Mouse (Mus musculus) liver, postnatal 0 days (tissue): ENCODE data around the gene H2-Q7.
"Not testable (repeated sequence)": the region's sequence is repeated elsewhere in the genome, so short reads cannot be mapped to it uniquely, and the experiment has no call there.

Source experiments
- CTCF ChIP-seq: sonication (generic); IDR thresholded peaks from 2 replicates; pipeline ENCODE4 v1.5.1; 2016; ENCODE audit warnings: antibody characterized with exemption, low read depth
- EP300 ChIP-seq: IDR thresholded peaks from 2 replicates; pipeline ENCODE4 v1.6.1; 2016; ENCODE audit warnings: antibody characterized with exemption, low read depth, mild to moderate bottlenecking

DNA sequence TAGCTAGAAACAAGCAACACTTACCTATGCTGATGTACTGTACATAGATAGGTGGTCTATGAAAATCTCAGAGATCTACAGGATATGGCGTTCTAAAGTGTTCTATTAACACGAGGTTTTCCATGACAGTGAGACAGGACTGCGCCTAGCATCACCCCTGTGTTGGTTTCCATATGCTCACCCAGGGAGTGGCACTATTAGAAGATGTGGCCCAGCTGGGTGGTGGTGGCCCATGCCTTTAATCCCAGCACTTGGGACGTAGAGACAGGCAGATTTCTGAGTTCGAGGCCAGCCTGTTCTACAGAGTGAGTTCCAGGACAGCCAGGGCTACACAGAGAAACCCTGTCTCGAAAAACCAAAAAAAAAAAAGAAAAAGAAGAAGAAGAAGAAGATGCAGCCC lies 8.3 kb upstream of the H2-Q7 start:
- TF ChIP-seq CTCF, EP300: not testable (repeated sequence)
